Mouse (Mus musculus): ENCODE measurements around the gene Osbp2. TPM values are rescaled to one million over a fixed set of nuclear protein-coding genes. Genes with fewer than 3 reads are reported as not detected.

Osbp2 gene
- polyA plus RNA-seq, 1 experiment from 2014 or later: 4.0 TPM

GRCm38 (mm10) chr11:3834421-3835098 lies 29.1 kb downstream of the Osbp2 start:
- Histone ChIP-seq H3K27ac (no peak overlapping the region), H3K9ac (no peak overlapping the region), H3K4me2 (no peak overlapping the region; the same call in 1 of the 2 replicates), H3K4me3 (replicated peaks) (no peak overlapping the region), H3K36me3 (replicated peaks) (no peaks in the 10 kb centered on the region), H3K27me3 (peaks cover 4% of the 10 kb centered on the region; the same call in 1 of the 2 replicates), H3K4me1 (no peaks in the 10 kb centered on the region), H3K9me3 (no peaks in the 10 kb centered on the region)
- 50% methylated on average over 13 of the region's 13 CpGs for WGBS
- no peak for ATAC-seq (ENCODE audit: low FRiP score)

- Histone ChIP-seq H3K9me3 (no peaks in the 10 kb centered on the region; the same call in 1 of the 2 replicates), H3K36me3 (replicated peaks) (no peaks in the 10 kb centered on the region), H3K27me3 (peaks cover 4% of the 10 kb centered on the region; the same call in 1 of the 2 replicates), H3K4me1 (no peaks in the 10 kb centered on the region), H3K27ac (no peak overlapping the region), H3K4me2 (no peak overlapping the region; the same call in 1 of the 2 replicates), H3K9ac (no peak overlapping the region), H3K4me3 (replicated peaks) (no peak overlapping the region)
- ATAC-seq (ENCODE audit: low FRiP score): no peak
- WGBS: 36% methylated on average over 21 of the region's 21 CpGs
Observed at GRCm38 (mm10) chr11:3833544-3834420, 29.9 kb downstream of the Osbp2 start.

GRCm38 (mm10) chr11:3832193-3832901 lies 31.4 kb downstream of the Osbp2 start:
- no peak for ATAC-seq (ENCODE audit: low FRiP score)
- Histone ChIP-seq H3K4me1 (no peaks in the 10 kb centered on the region), H3K27me3 (peaks cover 4% of the 10 kb centered on the region; the same call in 1 of the 2 replicates), H3K9ac (no peak overlapping the region), H3K4me3 (replicated peaks) (no peak overlapping the region), H3K27ac (no peak overlapping the region), H3K4me2 (no peak overlapping the region), H3K9me3 (no peaks in the 10 kb centered on the region; the same call in 1 of the 2 replicates), H3K36me3 (replicated peaks) (no peaks in the 10 kb centered on the region)
- WGBS: 51% methylated on average over 6 of the region's 6 CpGs

- H3K4me3 ChIP-seq (replicated peaks): no peak overlapping the region
- H3K9me3 ChIP-seq: no peaks in the 10 kb centered on the region; the same call in 1 of the 2 replicates
- no peak overlapping the region for H3K4me2 ChIP-seq
- no peak for ATAC-seq (ENCODE audit: low FRiP score)
- H3K27ac ChIP-seq: no peak overlapping the region
- H3K36me3 ChIP-seq (replicated peaks): no peaks in the 10 kb centered on the region
- no peak overlapping the region for H3K9ac ChIP-seq
- peaks cover 4% of the 10 kb centered on the region; the same call in 1 of the 2 replicates for H3K27me3 ChIP-seq
- no peaks in the 10 kb centered on the region for H3K4me1 ChIP-seq
- WGBS: 90% methylated on average over 5 of the region's 5 CpGs
Observed at GRCm38 (mm10) chr11:3829736-3830135, 34.0 kb downstream of the Osbp2 start.

- Histone ChIP-seq H3K36me3 (replicated peaks) (no peaks in the 10 kb centered on the region), H3K4me3 (replicated peaks) (no peak overlapping the region), H3K4me2 (no peak overlapping the region), H3K9me3 (no peaks in the 10 kb centered on the region; the same call in 1 of the 2 replicates), H3K27me3 (no peaks in the 10 kb centered on the region), H3K27ac (no peak overlapping the region), H3K4me1 (no peaks in the 10 kb centered on the region), H3K9ac (no peak overlapping the region)
- 88% methylated on average over 5 of the region's 5 CpGs for WGBS
- no peak for ATAC-seq (ENCODE audit: low FRiP score)
Observed at GRCm38 (mm10) chr11:3824138-3824537, 39.6 kb downstream of the Osbp2 start.

GRCm38 (mm10) chr11:3823378-3823777 lies 40.3 kb downstream of the Osbp2 start:
- H3K9ac ChIP-seq: no peak overlapping the region
- no peak for ATAC-seq (ENCODE audit: low FRiP score)
- 48% methylated on average over 2 of the region's 2 CpGs for WGBS
- H3K27ac ChIP-seq: no peak overlapping the region
- no peak overlapping the region for H3K4me3 ChIP-seq (replicated peaks)
- no peaks in the 10 kb centered on the region for H3K9me3 ChIP-seq
- no peaks in the 10 kb centered on the region for H3K27me3 ChIP-seq
- no peaks in the 10 kb centered on the region for H3K4me1 ChIP-seq
- no peak overlapping the region for H3K4me2 ChIP-seq
- H3K36me3 ChIP-seq (replicated peaks): no peaks in the 10 kb centered on the region

GRCm38 (mm10) chr11:3817986-3818758 lies 45.5 kb downstream of the Osbp2 start:
- H3K9me3 ChIP-seq: no peaks in the 10 kb centered on the region
- ATAC-seq (ENCODE audit: low FRiP score): no peak
- no peaks in the 10 kb centered on the region for H3K4me1 ChIP-seq
- H3K9ac ChIP-seq: no peak overlapping the region
- 27% methylated on average over 4 of the region's 4 CpGs for WGBS
- H3K36me3 ChIP-seq (replicated peaks): no peaks in the 10 kb centered on the region
- H3K4me2 ChIP-seq: no peak overlapping the region
- H3K27ac ChIP-seq: no peak overlapping the region
- no peaks in the 10 kb centered on the region for H3K27me3 ChIP-seq
- no peak overlapping the region for H3K4me3 ChIP-seq (replicated peaks)

- Histone ChIP-seq H3K27ac (no peak overlapping the region), H3K27me3 (no peaks in the 10 kb centered on the region), H3K9ac (no peak overlapping the region), H3K4me2 (no peak overlapping the region), H3K36me3 (replicated peaks) (no peaks in the 10 kb centered on the region), H3K4me1 (no peaks in the 10 kb centered on the region), H3K9me3 (no peaks in the 10 kb centered on the region), H3K4me3 (replicated peaks) (no peak overlapping the region)
- no peak for ATAC-seq (ENCODE audit: low FRiP score)
Observed at GRCm38 (mm10) chr11:3815951-3816350, 47.8 kb downstream of the Osbp2 start.

- no peaks in the 10 kb centered on the region for H3K4me1 ChIP-seq
- no peak overlapping the region for H3K27ac ChIP-seq
- H3K4me3 ChIP-seq (replicated peaks): no peak overlapping the region
- no peak overlapping the region for H3K9ac ChIP-seq
- ATAC-seq (ENCODE audit: low FRiP score): no peak
- H3K9me3 ChIP-seq: no peaks in the 10 kb centered on the region
- no peak overlapping the region for H3K4me2 ChIP-seq
- no peaks in the 10 kb centered on the region for H3K36me3 ChIP-seq (replicated peaks)
- H3K27me3 ChIP-seq: no peaks in the 10 kb centered on the region
Observed at GRCm38 (mm10) chr11:3813340-3813739, 50.4 kb downstream of the Osbp2 start.

GRCm38 (mm10) chr11:3808162-3808561 lies 55.5 kb downstream of the Osbp2 start:
- no peak for ATAC-seq (ENCODE audit: low FRiP score)
- Histone ChIP-seq H3K4me3 (replicated peaks) (no peak overlapping the region), H3K36me3 (replicated peaks) (no peaks in the 10 kb centered on the region), H3K4me1 (no peaks in the 10 kb centered on the region), H3K27ac (no peak overlapping the region), H3K27me3 (no peaks in the 10 kb centered on the region), H3K9me3 (no peaks in the 10 kb centered on the region), H3K4me2 (no peak overlapping the region), H3K9ac (no peak overlapping the region)
- WGBS: 35% methylated on average over 3 of the region's 3 CpGs

GRCm38 (mm10) chr11:3805362-3805761 lies 58.3 kb downstream of the Osbp2 start:
- H3K9ac ChIP-seq: no peak overlapping the region
- no peaks in the 10 kb centered on the region for H3K27me3 ChIP-seq
- H3K4me2 ChIP-seq: no peak overlapping the region
- H3K4me1 ChIP-seq: no peaks in the 10 kb centered on the region
- no peaks in the 10 kb centered on the region for H3K36me3 ChIP-seq (replicated peaks)
- H3K9me3 ChIP-seq: no peaks in the 10 kb centered on the region
- no peak overlapping the region for H3K4me3 ChIP-seq (replicated peaks)
- no peak for ATAC-seq (ENCODE audit: low FRiP score)
- WGBS: 33% methylated on average over 3 of the region's 3 CpGs
- no peak overlapping the region for H3K27ac ChIP-seq

- H3K4me2 ChIP-seq: no peak overlapping the region
- 91% methylated on average over 2 of the region's 2 CpGs for WGBS
- H3K9me3 ChIP-seq: no peaks in the 10 kb centered on the region
- H3K27ac ChIP-seq: no peak overlapping the region
- no peak overlapping the region for H3K4me3 ChIP-seq (replicated peaks)
- H3K36me3 ChIP-seq (replicated peaks): no peaks in the 10 kb centered on the region
- no peak overlapping the region for H3K9ac ChIP-seq
- no peak for ATAC-seq (ENCODE audit: low FRiP score)
- no peaks in the 10 kb centered on the region for H3K4me1 ChIP-seq
- H3K27me3 ChIP-seq: no peaks in the 10 kb centered on the region
Observed at GRCm38 (mm10) chr11:3804639-3805038, 59.1 kb downstream of the Osbp2 start.

Measured in forebrain, embryonic 12.5 days (tissue).